Comparison of ENCODE assay signal across 10 mouse cellular contexts in genomic region chr9:77535021-77535744, GRCm38 (mm10). TPM values are rescaled to one million over a fixed set of nuclear protein-coding genes. Genes with fewer than 3 reads are reported as not detected.
A peak's percentile ranks its signal among the peaks of the same experiment; 100 is the strongest.
DNase-seq lines count a peak whose midpoint lies in the region; ATAC-seq and TF ChIP-seq lines count a peak whose summit lies in the region.
"Had no signal": no experiment of that assay in that cellular context is flagged by ENCODE, and none has a peak within 500 bp of the region (broad histone marks: within the 10 kb centered on the region; RNA-seq: fewer than 3 reads in every experiment).

No protein-coding gene starts in this region.

- peak overlapping the region; percentile 19 for H3K4me2 ChIP-seq in hindbrain, embryonic 15.5 days
- peak overlapping the region; percentile 24 for H3K4me2 ChIP-seq in forebrain, postnatal 0 days (ENCODE audit: low read depth)
- H3K4me2 ChIP-seq: embryonic facial prominence, embryonic 13.5 days had no signal

- H3K9ac ChIP-seq in hindbrain, embryonic 15.5 days, result no peak overlapping the region
- H3K9ac ChIP-seq in forebrain, postnatal 0 days, result 0 out of 2 replicates have a peak overlapping the region, but pooled peaks have one; percentile 18
- H3K9ac ChIP-seq: embryonic facial prominence, embryonic 13.5 days; liver, postnatal 0 days had no signal

- TF ChIP-seq CTCF in forebrain, postnatal 0 days (IDR thresholded peaks at IDR 0.05; ENCODE audit: low read depth), result no peak

- H3K4me3 ChIP-seq in hindbrain, embryonic 15.5 days, result no peak overlapping the region
- no peak overlapping the region for H3K4me3 ChIP-seq in hindbrain, embryonic 10.5 days
- H3K4me3 ChIP-seq in forebrain, postnatal 0 days (ENCODE audit: low read depth, low read length), result no peak overlapping the region; the same call in 1 of the 2 replicates
- H3K4me3 ChIP-seq: embryonic facial prominence, embryonic 13.5 days had no signal

- H3K36me3 ChIP-seq in hindbrain, embryonic 15.5 days, result no peaks in the 10 kb centered on the region
- no peaks in the 10 kb centered on the region for H3K36me3 ChIP-seq in hindbrain, embryonic 10.5 days
- no peaks in the 10 kb centered on the region for H3K36me3 ChIP-seq in forebrain, postnatal 0 days (ENCODE audit: insufficient read depth)
- H3K36me3 ChIP-seq: embryonic facial prominence, embryonic 13.5 days had no signal

- no peak overlapping the region for H3K27ac ChIP-seq in hindbrain, embryonic 15.5 days (replicated peaks)
- no peak overlapping the region for H3K27ac ChIP-seq in hindbrain, embryonic 10.5 days
- H3K27ac ChIP-seq in forebrain, postnatal 0 days (ENCODE audit: low read depth, low read length), result no peak overlapping the region
- H3K27ac ChIP-seq: embryonic facial prominence, embryonic 13.5 days had no signal

- DNase-seq in hindbrain, embryonic 10.5 days (ENCODE audit: low spot score), result no peak
- peak; percentile 47 for DNase-seq in cerebellum, adult 9-10 months
- peak; percentile 24 for DNase-seq in forebrain, postnatal 0 days
- peak; percentile 89 for DNase-seq in retina, postnatal 1 day
- no peak for DNase-seq in MN1 (ENCODE audit: low spot score)
- DNase-seq in urinary bladder, adult 18-20 months (ENCODE audit: low spot score in 2 of 2), result no peak
- DNase-seq: kidney, postnatal 36 days; liver, postnatal 0 days had no signal

- H3K4me1 ChIP-seq in hindbrain, embryonic 15.5 days (replicated peaks), result peaks cover 13% of the 10 kb centered on the region
- peaks cover 38% of the 10 kb centered on the region for H3K4me1 ChIP-seq in hindbrain, embryonic 10.5 days (replicated peaks)
- H3K4me1 ChIP-seq in forebrain, postnatal 0 days (ENCODE audit: insufficient read depth), result peaks cover 6% of the 10 kb centered on the region; the same call in 1 of the 2 replicates

- WGBS in hindbrain, embryonic 15.5 days, result 25% methylated on average over 17 of the region's 17 CpGs
- 29% methylated on average over 17 of the region's 17 CpGs for WGBS in hindbrain, embryonic 10.5 days
- 20% methylated on average over 17 of the region's 17 CpGs for WGBS in forebrain, postnatal 0 days

- H3K27me3 ChIP-seq in hindbrain, embryonic 15.5 days, result no peaks in the 10 kb centered on the region
- no peaks in the 10 kb centered on the region for H3K27me3 ChIP-seq in hindbrain, embryonic 10.5 days (ENCODE audit: insufficient read depth, poor library complexity, severe bottlenecking)
- no peaks in the 10 kb centered on the region for H3K27me3 ChIP-seq in forebrain, postnatal 0 days (ENCODE audit: insufficient read depth, low read length)
- H3K27me3 ChIP-seq: embryonic facial prominence, embryonic 13.5 days had no signal

- H3K9me3 ChIP-seq in hindbrain, embryonic 15.5 days, result no peaks in the 10 kb centered on the region
- no peaks in the 10 kb centered on the region for H3K9me3 ChIP-seq in hindbrain, embryonic 10.5 days
- H3K9me3 ChIP-seq in forebrain, postnatal 0 days (ENCODE audit: low read length), result no peaks in the 10 kb centered on the region
- H3K9me3 ChIP-seq: embryonic facial prominence, embryonic 13.5 days had no signal

- peak; percentile 46; the same call in 1 of the 2 replicates for ATAC-seq in hindbrain, embryonic 15.5 days (ENCODE audit: low FRiP score, low read depth)
- peak; percentile 58 for ATAC-seq in forebrain, postnatal 0 days
- ATAC-seq: liver, postnatal 0 days had no signal

RNA-seq across cellular contexts. Expression of gene Lrrc1, which starts 9.5 kb away (rescaled TPM):
- 4.3 and 5.9 TPM in 2 replicates for polyA plus RNA-seq in hindbrain, embryonic 15.5 days (2015; fragmentation: Nextera tagmentation; extraction: Ambion mirVana)
- 6.3 and 8.0 TPM in 2 replicates for polyA plus RNA-seq in hindbrain, embryonic 10.5 days (2016; fragmentation: Nextera tagmentation; extraction: Ambion mirVana)
- total RNA-seq in forebrain, postnatal 0 days (2014; rRNA removed), result 11.9 and 14.8 TPM in 2 replicates
- 3.8 and 5.4 TPM in 2 replicates for polyA plus RNA-seq in forebrain, postnatal 0 days (2015; fragmentation: Nextera tagmentation; extraction: Ambion mirVana)

Comparison
In these comparisons a context has a peak if more than half of its experiments do, and no peak if none do; other contexts are left out.
1. DNase-seq: peak in cerebellum, adult 9-10 months (single experiment), forebrain, postnatal 0 days (single experiment) and retina, postnatal 1 day (single experiment); none in hindbrain, embryonic 10.5 days (single experiment), MN1 (single experiment) and urinary bladder, adult 18-20 months (0 of 2).